Comparison of ENCODE assay signal across 21 mouse cellular contexts in genomic region chr2:70918516-70918915, GRCm38 (mm10).
DNase-seq lines count a peak whose midpoint lies in the region; ATAC-seq lines count a peak whose summit lies in the region.
"Had no signal": no experiment of that assay in that cellular context is flagged by ENCODE, and none has a peak within 500 bp of the region (broad histone marks: within the 10 kb centered on the region; RNA-seq: fewer than 3 reads in every experiment).

No protein-coding gene starts in this region.

- H3K4me1 ChIP-seq in embryonic facial prominence, embryonic 13.5 days = peaks cover 49% of the 10 kb centered on the region
- H3K4me1 ChIP-seq in embryonic facial prominence, embryonic 10.5 days = peaks cover 29% of the 10 kb centered on the region
- H3K4me1 ChIP-seq in heart, embryonic 10.5 days = peaks cover 9% of the 10 kb centered on the region
- no peaks in the 10 kb centered on the region for H3K4me1 ChIP-seq in hindbrain, embryonic 14.5 days (replicated peaks; ENCODE audit: control insufficient read depth, insufficient read depth, low read length)
- H3K4me1 ChIP-seq: forebrain, embryonic 13.5 days had no signal

- H3K27ac ChIP-seq in embryonic facial prominence, embryonic 13.5 days = peak overlapping the region; percentile 66
- no peak overlapping the region for H3K27ac ChIP-seq in embryonic facial prominence, embryonic 10.5 days (replicated peaks)
- H3K27ac ChIP-seq in heart, embryonic 10.5 days = peak overlapping the region; percentile 7; the same call in 1 of the 2 replicates
- H3K27ac ChIP-seq in hindbrain, embryonic 14.5 days = no peak overlapping the region
- H3K27ac ChIP-seq: forebrain, embryonic 13.5 days; forebrain, embryonic 15.5 days had no signal

- ATAC-seq in embryonic facial prominence, embryonic 13.5 days (ENCODE audit: insufficient number of reproducible peaks, insufficient read depth, low FRiP score, low TSS enrichment, low read depth) = no peak
- ATAC-seq in hindbrain, embryonic 14.5 days (ENCODE audit: low FRiP score) = no peak
- ATAC-seq: CD4-positive, CD25-positive, alpha-beta regulatory T cell, adult 4 months; forebrain, embryonic 13.5 days; forebrain, embryonic 15.5 days; forebrain, postnatal 0 days had no signal

- WGBS in embryonic facial prominence, embryonic 13.5 days = 82% methylated on average over 2 of the region's 2 CpGs
- WGBS in embryonic facial prominence, embryonic 10.5 days = 79% methylated on average over 2 of the region's 2 CpGs
- WGBS in heart, embryonic 10.5 days = 85% methylated on average over 2 of the region's 2 CpGs
- WGBS in hindbrain, embryonic 14.5 days = 70% methylated on average over 2 of the region's 2 CpGs

- H3K4me2 ChIP-seq in embryonic facial prominence, embryonic 13.5 days = no peak overlapping the region
- H3K4me2 ChIP-seq in hindbrain, embryonic 14.5 days (replicated peaks) = no peak overlapping the region
- H3K4me2 ChIP-seq: forebrain, embryonic 13.5 days; forebrain, embryonic 15.5 days had no signal

- H3K27me3 ChIP-seq in embryonic facial prominence, embryonic 13.5 days = no peaks in the 10 kb centered on the region
- H3K27me3 ChIP-seq in embryonic facial prominence, embryonic 10.5 days (replicated peaks; ENCODE audit: low read depth, poor library complexity, severe bottlenecking) = no peaks in the 10 kb centered on the region
- H3K27me3 ChIP-seq in heart, embryonic 10.5 days (ENCODE audit: insufficient read depth, poor library complexity, severe bottlenecking) = no peaks in the 10 kb centered on the region
- H3K27me3 ChIP-seq in hindbrain, embryonic 14.5 days (ENCODE audit: control insufficient read depth, insufficient read depth, low read length) = no peaks in the 10 kb centered on the region
- H3K27me3 ChIP-seq: CH12.LX; forebrain, embryonic 13.5 days; forebrain, embryonic 15.5 days had no signal

- no peak overlapping the region for H3K4me3 ChIP-seq in embryonic facial prominence, embryonic 13.5 days
- no peak overlapping the region for H3K4me3 ChIP-seq in embryonic facial prominence, embryonic 10.5 days
- H3K4me3 ChIP-seq in heart, embryonic 10.5 days = no peak overlapping the region
- no peak overlapping the region for H3K4me3 ChIP-seq in hindbrain, embryonic 14.5 days (replicated peaks; ENCODE audit: low read length)
- H3K4me3 ChIP-seq: forebrain, embryonic 13.5 days; forebrain, embryonic 15.5 days had no signal

- DNase-seq in embryonic facial prominence, embryonic 10.5 days (ENCODE audit: low spot score) = no peak
- no peak for DNase-seq in heart, embryonic 10.5 days (ENCODE audit: low spot score)
- no peak for DNase-seq in heart, postnatal 4 days
- DNase-seq in ES-CJ7 (ENCODE audit: low read depth, low spot score) (peak; percentile 43), ZHBTc4 (ENCODE audit: low read depth, low spot score) (peak; percentile 78)
- no peak for DNase-seq in hindbrain, embryonic 14.5 days (ENCODE audit: low spot score)
- DNase-seq: adrenal gland, adult 2 months; adrenal gland, postnatal 10 days; adrenal gland, postnatal 25 days; B cell, adult 2 months; cerebellum, adult 11 months; cerebellum, adult 2 months; cerebellum, adult 9-10 months; cerebellum, postnatal 10 days; cerebellum, postnatal 25 days; forebrain, postnatal 0 days had no signal

- H3K9ac ChIP-seq in embryonic facial prominence, embryonic 13.5 days = no peak overlapping the region
- H3K9ac ChIP-seq in hindbrain, embryonic 14.5 days = no peak overlapping the region
- H3K9ac ChIP-seq: forebrain, embryonic 13.5 days; forebrain, embryonic 15.5 days; forebrain, postnatal 0 days had no signal

- no peaks in the 10 kb centered on the region for H3K36me3 ChIP-seq in embryonic facial prominence, embryonic 13.5 days
- H3K36me3 ChIP-seq in embryonic facial prominence, embryonic 10.5 days (replicated peaks) = no peaks in the 10 kb centered on the region
- H3K36me3 ChIP-seq in heart, embryonic 10.5 days = no peaks in the 10 kb centered on the region
- H3K36me3 ChIP-seq in hindbrain, embryonic 14.5 days (replicated peaks; ENCODE audit: control insufficient read depth, insufficient read depth) = no peaks in the 10 kb centered on the region
- H3K36me3 ChIP-seq: forebrain, embryonic 15.5 days had no signal

- no peaks in the 10 kb centered on the region for H3K9me3 ChIP-seq in embryonic facial prominence, embryonic 13.5 days
- H3K9me3 ChIP-seq in embryonic facial prominence, embryonic 10.5 days = no peaks in the 10 kb centered on the region
- no peaks in the 10 kb centered on the region for H3K9me3 ChIP-seq in heart, embryonic 10.5 days
- no peaks in the 10 kb centered on the region for H3K9me3 ChIP-seq in hindbrain, embryonic 14.5 days (ENCODE audit: control insufficient read depth, low read length)
- H3K9me3 ChIP-seq: forebrain, embryonic 13.5 days; forebrain, embryonic 15.5 days had no signal

Comparison
In these comparisons a context has a peak if more than half of its experiments do, and no peak if none do; other contexts are left out.
1. H3K27ac ChIP-seq: peak in embryonic facial prominence, embryonic 13.5 days (single experiment) and heart, embryonic 10.5 days (single experiment); none in embryonic facial prominence, embryonic 10.5 days (single experiment) and hindbrain, embryonic 14.5 days (single experiment).
2. DNase-seq: peak in ES-CJ7 (single experiment) and ZHBTc4 (single experiment); none in embryonic facial prominence, embryonic 10.5 days (single experiment), heart, embryonic 10.5 days (single experiment), heart, postnatal 4 days (single experiment) and hindbrain, embryonic 14.5 days (single experiment).